Mouse (Mus musculus): ENCODE measurements around the gene Aqp6. TPM values are rescaled to one million over a fixed set of nuclear protein-coding genes. Genes with fewer than 3 reads are reported as not detected.

Aqp6 gene
- polyA plus RNA-seq (2015; fragmentation: Nextera tagmentation; extraction: Ambion mirVana): 0.15 and 0.28 TPM in 2 replicates

DNA sequence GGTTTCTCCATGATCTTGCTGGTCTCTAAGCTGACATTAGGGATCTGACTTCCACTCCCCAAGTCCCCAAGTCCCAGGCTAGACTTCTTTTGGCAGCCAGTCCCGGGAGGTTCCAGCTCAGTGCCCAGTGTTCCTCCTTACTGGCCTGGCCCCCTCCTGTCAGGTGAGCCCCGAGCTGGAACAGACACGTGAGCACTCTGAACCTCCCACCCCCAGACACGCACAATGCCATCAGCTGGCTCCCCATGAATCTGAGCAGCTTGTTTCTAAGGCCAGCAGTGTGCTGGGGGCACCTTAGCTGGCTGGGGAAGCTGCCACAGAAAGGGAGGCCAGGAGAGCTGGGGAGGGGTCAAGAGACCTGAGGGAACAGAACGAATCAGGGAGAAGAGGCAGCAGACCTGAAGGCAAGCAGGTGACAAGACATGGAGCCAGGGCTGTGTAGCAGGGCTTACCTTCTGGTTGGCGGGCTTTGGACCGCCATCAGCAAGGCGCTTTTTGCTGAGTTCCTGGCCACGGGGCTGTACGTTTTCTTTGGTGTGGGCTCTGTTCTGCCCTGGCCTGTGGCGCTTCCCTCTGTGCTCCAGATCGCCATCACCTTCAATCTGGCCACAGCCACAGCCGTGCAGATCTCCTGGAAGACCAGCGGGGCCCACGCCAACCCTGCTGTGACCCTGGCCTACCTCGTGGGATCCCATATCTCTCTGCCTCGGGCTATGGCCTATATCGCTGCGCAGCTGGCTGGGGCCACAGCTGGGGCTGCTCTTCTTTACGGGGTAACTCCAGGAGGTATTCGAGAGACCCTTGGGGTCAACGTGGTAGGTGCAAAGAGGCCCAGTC lies at the start of gene Aqp6:
Gene Aqp6 (plus strand): TSS at position 415 of the 837 bp plus-strand sequence.
- no peak within 1 kb of the TSS for H3K4me2 ChIP-seq (ENCODE audit: low read length)
- no peak within 1 kb of the TSS for H3K27ac ChIP-seq (ENCODE audit: low read length)

DNA sequence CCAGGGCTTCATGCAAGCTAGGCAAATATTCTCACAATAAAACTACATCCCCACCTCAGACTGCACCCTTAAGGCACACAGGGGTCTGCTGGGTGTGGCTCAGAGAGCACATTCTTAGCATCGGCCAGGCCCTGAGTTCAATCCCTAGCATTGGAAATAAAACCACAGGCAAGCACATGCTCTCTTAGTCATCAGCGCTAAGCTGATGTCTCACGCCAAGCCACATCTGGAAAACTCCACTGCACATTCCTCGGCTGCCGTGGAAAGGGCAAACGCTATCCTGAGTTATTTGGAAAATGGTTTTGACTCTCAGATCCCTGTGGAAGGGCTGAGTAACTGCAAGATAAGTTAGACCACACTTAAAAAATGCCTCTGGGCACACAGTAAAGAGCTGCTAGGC lies 47.4 kb upstream of the Aqp6 start:
- H3K27me3 ChIP-seq (ENCODE audit: control insufficient read depth, insufficient read depth, low read depth, low read length): no peaks in the 10 kb centered on the region; the same call in 1 of the 2 replicates
- H3K4me2 ChIP-seq (ENCODE audit: low read length): no peak overlapping the region
- H3K36me3 ChIP-seq (ENCODE audit: control insufficient read depth, insufficient read depth, low read length): no peaks in the 10 kb centered on the region
- no peaks in the 10 kb centered on the region for H3K4me1 ChIP-seq (ENCODE audit: control insufficient read depth, insufficient read depth, low read length)
- no peak overlapping the region for H3K27ac ChIP-seq (ENCODE audit: low read length)
- no peak overlapping the region for H3K9ac ChIP-seq (ENCODE audit: low read depth, low read length)
- no peak overlapping the region for H3K4me3 ChIP-seq (ENCODE audit: low read depth, low read length)
- 71% methylated on average over 6 of the region's 6 CpGs for WGBS
- no peaks in the 10 kb centered on the region for H3K9me3 ChIP-seq (replicated peaks; ENCODE audit: control insufficient read depth, low read length, poor library complexity, severe bottlenecking)
- ATAC-seq: no peak

More for the DNA sequence above, at the start of gene Aqp6:
- no peak for ATAC-seq
- Histone ChIP-seq H3K4me3 (ENCODE audit: low read depth, low read length) (no peak within 1 kb of the TSS), H3K27me3 (ENCODE audit: control insufficient read depth, insufficient read depth, low read depth, low read length) (peaks cover 2% of the 10 kb centered on the region; the same call in 1 of the 2 replicates), H3K36me3 (ENCODE audit: control insufficient read depth, insufficient read depth, low read length) (no peaks in the 10 kb centered on the region), H3K9me3 (replicated peaks; ENCODE audit: control insufficient read depth, low read length, poor library complexity, severe bottlenecking) (no peaks in the 10 kb centered on the region), H3K9ac (ENCODE audit: low read depth, low read length) (no peak within 1 kb of the TSS), H3K4me1 (ENCODE audit: control insufficient read depth, insufficient read depth, low read length) (peaks cover 20% of the 10 kb centered on the region)
- WGBS: 46% methylated on average over 22 of the region's 22 CpGs

DNA sequence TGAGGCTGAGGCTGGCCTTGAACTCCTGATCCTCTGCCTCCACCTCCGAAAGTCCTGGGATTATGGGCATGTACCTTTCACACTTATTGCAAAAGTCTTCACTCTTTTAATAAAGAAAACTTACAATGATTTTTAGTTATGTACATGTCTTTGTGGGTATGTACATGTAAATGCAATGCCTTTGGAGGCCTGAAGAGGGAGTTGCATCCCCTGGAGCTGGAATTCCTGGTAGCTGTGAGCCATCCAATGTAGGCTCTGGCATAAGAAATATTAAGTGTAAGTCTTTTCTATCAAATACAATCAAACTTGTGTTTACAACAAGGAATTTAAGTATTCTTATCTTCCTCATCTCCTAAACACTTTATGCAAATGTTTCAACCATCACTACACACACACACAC lies 42.3 kb upstream of the Aqp6 start:
- Histone ChIP-seq H3K36me3 (ENCODE audit: control insufficient read depth, insufficient read depth, low read length) (no peaks in the 10 kb centered on the region), H3K4me2 (ENCODE audit: low read length) (no peak overlapping the region), H3K4me3 (ENCODE audit: low read depth, low read length) (no peak overlapping the region), H3K27ac (ENCODE audit: low read length) (no peak overlapping the region), H3K4me1 (ENCODE audit: control insufficient read depth, insufficient read depth, low read length) (no peaks in the 10 kb centered on the region; the same call in 1 of the 2 replicates), H3K9me3 (replicated peaks; ENCODE audit: control insufficient read depth, low read length, poor library complexity, severe bottlenecking) (no peaks in the 10 kb centered on the region), H3K9ac (ENCODE audit: low read depth, low read length) (no peak overlapping the region), H3K27me3 (ENCODE audit: control insufficient read depth, insufficient read depth, low read depth, low read length) (no peaks in the 10 kb centered on the region; the same call in 1 of the 2 replicates)
- 87% methylated on average over 1 of the region's 1 CpGs for WGBS
- no peak for ATAC-seq

DNA sequence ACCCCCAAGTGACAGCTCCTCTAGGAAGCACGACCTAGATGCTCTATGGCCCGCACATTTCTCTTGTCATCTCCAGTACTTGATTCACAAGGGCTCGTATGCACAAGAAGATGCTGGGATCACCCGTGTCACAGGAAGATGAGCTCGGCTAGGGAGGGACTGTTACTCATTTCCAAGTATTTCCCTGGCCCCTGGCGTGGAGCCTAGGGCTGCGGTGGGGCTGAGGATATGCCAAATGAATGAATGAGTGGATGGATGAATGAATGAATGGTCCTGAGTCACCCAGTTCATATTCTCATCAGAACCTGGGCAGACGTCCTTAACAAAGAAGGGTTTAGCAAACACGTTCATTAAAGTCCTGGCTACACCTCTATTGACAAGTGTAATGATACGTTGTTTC lies 41.0 kb upstream of the Aqp6 start:
- Histone ChIP-seq H3K9ac (ENCODE audit: low read depth, low read length) (no peak overlapping the region), H3K4me2 (ENCODE audit: low read length) (no peak overlapping the region), H3K9me3 (replicated peaks; ENCODE audit: control insufficient read depth, low read length, poor library complexity, severe bottlenecking) (no peaks in the 10 kb centered on the region), H3K27me3 (ENCODE audit: control insufficient read depth, insufficient read depth, low read depth, low read length) (no peaks in the 10 kb centered on the region), H3K4me1 (ENCODE audit: control insufficient read depth, insufficient read depth, low read length) (no peaks in the 10 kb centered on the region; the same call in 1 of the 2 replicates), H3K36me3 (ENCODE audit: control insufficient read depth, insufficient read depth, low read length) (no peaks in the 10 kb centered on the region), H3K27ac (ENCODE audit: low read length) (no peak overlapping the region), H3K4me3 (ENCODE audit: low read depth, low read length) (no peak overlapping the region)
- 67% methylated on average over 10 of the region's 10 CpGs for WGBS
- ATAC-seq: no peak

DNA sequence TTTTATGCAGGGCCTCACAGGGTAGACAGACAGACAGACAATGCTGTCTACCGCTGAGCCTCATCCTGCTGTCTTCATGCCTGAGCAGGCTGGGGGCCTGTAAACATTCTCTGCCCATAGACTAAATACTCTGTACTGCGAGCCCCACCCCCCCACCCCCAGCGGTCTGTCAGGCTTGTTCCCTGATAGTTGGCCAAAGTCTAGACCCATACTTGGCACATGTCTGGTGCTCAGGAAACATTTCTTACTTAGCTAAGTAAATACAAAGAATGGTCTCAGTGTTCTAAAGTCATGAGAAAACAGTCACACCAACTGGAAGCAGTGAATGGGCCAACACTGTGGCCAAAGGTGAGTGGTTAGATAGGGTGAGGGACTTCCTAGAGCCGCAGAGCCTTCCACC lies 33.8 kb upstream of the Aqp6 start:
- Histone ChIP-seq H3K36me3 (ENCODE audit: control insufficient read depth, insufficient read depth, low read length) (no peaks in the 10 kb centered on the region), H3K4me1 (ENCODE audit: control insufficient read depth, insufficient read depth, low read length) (no peaks in the 10 kb centered on the region; the same call in 1 of the 2 replicates), H3K9me3 (replicated peaks; ENCODE audit: control insufficient read depth, low read length, poor library complexity, severe bottlenecking) (no peaks in the 10 kb centered on the region), H3K4me2 (ENCODE audit: low read length) (no peak overlapping the region), H3K27ac (ENCODE audit: low read length) (no peak overlapping the region), H3K27me3 (ENCODE audit: control insufficient read depth, insufficient read depth, low read depth, low read length) (no peaks in the 10 kb centered on the region), H3K9ac (ENCODE audit: low read depth, low read length) (no peak overlapping the region), H3K4me3 (ENCODE audit: low read depth, low read length) (no peak overlapping the region)
- WGBS: 69% methylated on average over 4 of the region's 4 CpGs
- no peak for ATAC-seq

DNA sequence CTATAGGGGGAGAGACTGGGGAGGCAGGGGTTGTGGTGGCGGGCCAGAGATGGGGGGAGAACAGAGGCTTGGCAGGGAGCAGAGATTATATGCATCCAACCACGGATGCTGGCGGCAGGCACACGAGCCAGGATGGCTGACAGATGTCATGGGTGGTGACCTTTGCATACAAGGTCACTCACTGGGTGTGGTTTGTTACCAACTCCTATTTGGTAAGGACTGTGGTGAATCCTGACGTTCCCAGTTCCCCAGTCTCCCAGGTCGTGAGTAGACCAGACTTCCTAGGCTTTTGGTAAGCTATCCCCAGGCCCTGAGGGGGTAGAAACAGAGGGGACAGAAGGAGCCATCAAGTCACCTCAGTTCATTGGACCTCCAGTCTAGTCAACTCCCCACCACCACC lies 32.5 kb upstream of the Aqp6 start:
- ATAC-seq: no peak
- no peaks in the 10 kb centered on the region for H3K36me3 ChIP-seq (ENCODE audit: control insufficient read depth, insufficient read depth, low read length)
- 58% methylated on average over 6 of the region's 6 CpGs for WGBS

DNA sequence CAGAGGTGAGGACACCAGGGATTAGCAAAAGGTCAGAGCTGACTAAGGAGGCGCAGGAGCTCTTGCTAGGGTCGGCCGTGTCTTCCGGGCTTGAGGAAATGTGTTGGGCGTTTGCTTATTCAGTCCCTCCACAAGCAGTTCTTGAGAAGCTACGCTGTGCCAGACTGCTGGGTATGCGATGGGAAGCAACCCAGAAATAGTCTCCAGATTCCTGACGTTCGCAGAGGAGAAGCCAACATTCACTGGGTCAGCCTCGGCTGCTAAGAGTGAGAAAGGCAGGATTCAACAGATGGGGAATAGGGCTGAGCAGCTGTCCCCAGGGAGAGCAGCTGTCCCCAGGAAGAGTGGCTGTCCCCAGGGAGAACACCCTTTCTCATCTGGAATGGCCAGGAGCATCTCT lies 32.1 kb upstream of the Aqp6 start:
- Histone ChIP-seq H3K9me3 (replicated peaks; ENCODE audit: control insufficient read depth, low read length, poor library complexity, severe bottlenecking) (no peaks in the 10 kb centered on the region), H3K27ac (ENCODE audit: low read length) (no peak overlapping the region), H3K27me3 (ENCODE audit: control insufficient read depth, insufficient read depth, low read depth, low read length) (no peaks in the 10 kb centered on the region), H3K4me1 (ENCODE audit: control insufficient read depth, insufficient read depth, low read length) (no peaks in the 10 kb centered on the region), H3K9ac (ENCODE audit: low read depth, low read length) (no peak overlapping the region), H3K4me2 (ENCODE audit: low read length) (no peak overlapping the region), H3K4me3 (ENCODE audit: low read depth, low read length) (no peak overlapping the region), H3K36me3 (ENCODE audit: control insufficient read depth, insufficient read depth, low read length) (no peaks in the 10 kb centered on the region)
- 89% methylated on average over 10 of the region's 10 CpGs for WGBS
- ATAC-seq: no peak

More for the DNA sequence above, 32.5 kb upstream of the Aqp6 start:
- no peaks in the 10 kb centered on the region for H3K9me3 ChIP-seq (replicated peaks; ENCODE audit: control insufficient read depth, low read length, poor library complexity, severe bottlenecking)
- no peak overlapping the region for H3K4me2 ChIP-seq (ENCODE audit: low read length)
- H3K9ac ChIP-seq (ENCODE audit: low read depth, low read length): no peak overlapping the region
- no peak overlapping the region for H3K27ac ChIP-seq (ENCODE audit: low read length)
- H3K4me3 ChIP-seq (ENCODE audit: low read depth, low read length): no peak overlapping the region
- no peaks in the 10 kb centered on the region for H3K27me3 ChIP-seq (ENCODE audit: control insufficient read depth, insufficient read depth, low read depth, low read length)
- H3K4me1 ChIP-seq (ENCODE audit: control insufficient read depth, insufficient read depth, low read length): no peaks in the 10 kb centered on the region; the same call in 1 of the 2 replicates

DNA sequence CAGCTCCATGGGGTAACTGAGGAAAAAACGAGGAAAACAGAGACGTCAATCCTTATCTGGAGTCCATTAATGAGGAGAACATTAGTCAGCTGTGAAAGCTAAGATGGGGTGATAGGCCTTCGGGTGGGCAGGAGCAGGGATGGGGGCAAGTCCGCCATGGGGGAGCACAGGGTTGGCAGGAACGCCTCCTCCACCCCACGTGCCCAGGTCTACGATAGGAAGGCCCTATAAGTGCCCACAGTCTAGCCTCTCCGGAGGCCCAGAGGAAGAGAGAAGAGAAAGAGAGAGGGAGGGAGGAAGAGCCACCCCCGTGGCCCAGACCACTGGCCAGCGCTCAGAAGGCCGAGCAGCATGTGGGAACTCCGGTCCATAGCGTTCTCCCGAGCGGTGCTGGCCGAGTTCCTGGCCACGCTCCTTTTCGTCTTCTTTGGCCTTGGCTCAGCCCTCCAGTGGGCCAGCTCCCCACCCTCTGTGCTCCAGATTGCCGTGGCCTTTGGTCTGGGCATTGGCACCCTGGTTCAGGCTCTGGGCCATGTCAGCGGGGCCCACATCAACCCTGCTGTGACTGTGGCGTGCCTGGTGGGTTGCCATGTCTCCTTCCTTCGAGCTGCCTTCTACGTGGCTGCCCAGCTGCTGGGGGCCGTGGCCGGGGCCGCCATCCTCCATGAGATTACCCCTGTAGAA lies 22.3 kb upstream of the Aqp6 start, which contains the start of gene Aqp2:
Gene Aqp2 (plus strand): TSS at position 254 of the 684 bp plus-strand sequence.
- ATAC-seq: no peak
- H3K9ac ChIP-seq (ENCODE audit: low read depth, low read length): no peak within 1 kb of the TSS

More for the DNA sequence above, 22.3 kb upstream of the Aqp6 start, which contains the start of gene Aqp2:
- H3K9me3 ChIP-seq (replicated peaks; ENCODE audit: control insufficient read depth, low read length, poor library complexity, severe bottlenecking): no peaks in the 10 kb centered on the region
- no peak within 1 kb of the TSS for H3K4me2 ChIP-seq (ENCODE audit: low read length)
- no peak within 1 kb of the TSS for H3K27ac ChIP-seq (ENCODE audit: low read length)
- peaks cover 19% of the 10 kb centered on the region for H3K27me3 ChIP-seq (ENCODE audit: control insufficient read depth, insufficient read depth, low read depth, low read length)
- H3K4me3 ChIP-seq (ENCODE audit: low read depth, low read length): no peak within 1 kb of the TSS
- no peaks in the 10 kb centered on the region for H3K36me3 ChIP-seq (ENCODE audit: control insufficient read depth, insufficient read depth, low read length)
- WGBS: 80% methylated on average over 26 of the region's 26 CpGs
- peaks cover 5% of the 10 kb centered on the region; the same call in 1 of the 2 replicates for H3K4me1 ChIP-seq (ENCODE audit: control insufficient read depth, insufficient read depth, low read length)
